Mouse (Mus musculus): Measurements from ENCODE around the gene Lyg2.

Lyg2 gene

GRCm38 (mm10) chr1:37916393-37916792 lies at the start of gene Lyg2:
Lyg2 (minus strand) TSS chr1:37916493.
- DNase-seq (ENCODE audit: low spot score in 2 of 2) = no peak

GRCm38 (mm10) chr1:37965571-37965970 lies 49.3 kb upstream of the Lyg2 start:
- no peak for DNase-seq (ENCODE audit: low spot score in 2 of 2)

- peak in 1 of 2 experiments; percentile 16 for DNase-seq (ENCODE audit: low spot score in 2 of 2)
Observed at GRCm38 (mm10) chr1:37959486-37959885, 43.2 kb upstream of the Lyg2 start.

GRCm38 (mm10) chr1:37958516-37958915 lies 42.2 kb upstream of the Lyg2 start:
- DNase-seq (ENCODE audit: low spot score in 2 of 2) = no peak

- DNase-seq (ENCODE audit: low spot score in 2 of 2) = no peak
Observed at GRCm38 (mm10) chr1:37957659-37958058, 41.4 kb upstream of the Lyg2 start, which contains the start of gene Lyg1. Lyg1 (minus strand) TSS chr1:37957759.

GRCm38 (mm10) chr1:37956690-37957431 lies 40.6 kb upstream of the Lyg2 start:
- DNase-seq (ENCODE audit: low spot score in 2 of 2) = no peak

- DNase-seq (ENCODE audit: low spot score in 2 of 2) = no peak
Observed at GRCm38 (mm10) chr1:37955251-37955650, 39.0 kb upstream of the Lyg2 start.

GRCm38 (mm10) chr1:37954786-37955185 lies 38.5 kb upstream of the Lyg2 start:
- no peak for DNase-seq (ENCODE audit: low spot score in 2 of 2)

- DNase-seq (ENCODE audit: low spot score in 2 of 2) = no peak
Observed at GRCm38 (mm10) chr1:37948906-37949305, 32.6 kb upstream of the Lyg2 start.

- peak in 1 of 2 experiments; percentile 3 for DNase-seq (ENCODE audit: low spot score in 2 of 2)
Observed at GRCm38 (mm10) chr1:37931806-37932205, 15.5 kb upstream of the Lyg2 start.

GRCm38 (mm10) chr1:37925971-37926370 lies 9.7 kb upstream of the Lyg2 start:
- DNase-seq (ENCODE audit: low spot score in 2 of 2) = no peak

- DNase-seq (ENCODE audit: low spot score in 2 of 2) = no peak
Observed at GRCm38 (mm10) chr1:37922536-37922935, 6.2 kb upstream of the Lyg2 start.

GRCm38 (mm10) chr1:37918096-37918495 lies 1.8 kb upstream of the Lyg2 start:
- no peak for DNase-seq (ENCODE audit: low spot score in 2 of 2)

GRCm38 (mm10) chr1:37917666-37918065 lies 1.4 kb upstream of the Lyg2 start:
- no peak for DNase-seq (ENCODE audit: low spot score in 2 of 2)

GRCm38 (mm10) chr1:37912751-37913150 lies 3.5 kb downstream of the Lyg2 start:
- no peak for DNase-seq (ENCODE audit: low spot score in 2 of 2)

GRCm38 (mm10) chr1:37903178-37903577 lies 13.1 kb downstream of the Lyg2 start:
- peak in 1 of 2 experiments; percentile 19 for DNase-seq (ENCODE audit: low spot score in 2 of 2)

- no peak for DNase-seq (ENCODE audit: low spot score in 2 of 2)
Observed at GRCm38 (mm10) chr1:37900288-37900687, 16.0 kb downstream of the Lyg2 start.

GRCm38 (mm10) chr1:37899816-37900215 lies 16.5 kb downstream of the Lyg2 start:
- DNase-seq (ENCODE audit: low spot score in 2 of 2) = no peak

- DNase-seq (ENCODE audit: low spot score in 2 of 2) = no peak
Observed at GRCm38 (mm10) chr1:37894606-37895005, 21.7 kb downstream of the Lyg2 start.

GRCm38 (mm10) chr1:37891400-37891799 lies 24.9 kb downstream of the Lyg2 start:
- no peak for DNase-seq (ENCODE audit: low spot score in 2 of 2)

GRCm38 (mm10) chr1:37890025-37890652 lies 26.2 kb downstream of the Lyg2 start, which contains the start of the genes Mitd1 and Mrpl30:
Mitd1 (minus strand) TSS chr1:37890411.
Mrpl30 (plus strand) TSS chr1:37890477.
- DNase-seq (ENCODE audit: low spot score in 2 of 2) = peak; percentile 64 to 92

GRCm38 (mm10) chr1:37889206-37889605 lies 27.1 kb downstream of the Lyg2 start:
- DNase-seq (ENCODE audit: low spot score in 2 of 2) = no peak

GRCm38 (mm10) chr1:37884451-37884850 lies 31.8 kb downstream of the Lyg2 start:
- no peak for DNase-seq (ENCODE audit: low spot score in 2 of 2)
